Mouse (Mus musculus) myocyte (in vitro differentiated cells): ENCODE measurements around the gene Irf3.

Experiments used
- CEBPB ChIP-seq: IDR thresholded peaks from 2 replicates; pipeline ENCODE4 v1.6.1; 2011; ENCODE audit warnings: mild to moderate bottlenecking, moderate library complexity; ENCODE audit not compliant: poor library complexity, insufficient read depth, severe bottlenecking
- E2F4 ChIP-seq: IDR thresholded peaks from one replicate; pipeline ENCODE4 v1.6.1; 2011; ENCODE audit warnings: mild to moderate bottlenecking, control low read depth, moderate library complexity; ENCODE audit not compliant: insufficient read depth
- MAX ChIP-seq: IDR thresholded peaks from one replicate; pipeline ENCODE4 v1.6.1; 2011; ENCODE audit warnings: low read depth, mild to moderate bottlenecking, control low read depth
- MYOD1 ChIP-seq, 3 experiments: IDR thresholded peaks; one replicate each; pipeline ENCODE4 v1.6.1; 2011; ENCODE audit warnings: control low read depth in 2 of 3, low read depth in 2 of 3, mild to moderate bottlenecking in 2 of 3, moderate library complexity in 1 of 3; ENCODE audit not compliant: insufficient read length in 2 of 3, control insufficient read depth in 1 of 3
- MYOG ChIP-seq, 3 experiments: IDR thresholded peaks; one replicate each; pipeline ENCODE4 v1.6.1; 2011; ENCODE audit warnings: control low read depth in 2 of 3, low read depth in 2 of 3, mild to moderate bottlenecking in 2 of 3; ENCODE audit not compliant: insufficient read length in 2 of 3, control insufficient read depth in 1 of 3, insufficient read depth in 1 of 3
- POLR2A ChIP-seq: IDR thresholded peaks from one replicate; pipeline ENCODE4 v1.6.1; 2011; ENCODE audit warnings: low read depth, mild to moderate bottlenecking, control low read depth, moderate library complexity; ENCODE audit not compliant: insufficient read length
- POLR2AphosphoS2 ChIP-seq: IDR thresholded peaks from one replicate; pipeline ENCODE4 v1.6.1; 2011; ENCODE audit warnings: low read depth, control low read depth; ENCODE audit not compliant: insufficient read length
- REST ChIP-seq: IDR thresholded peaks from one replicate; pipeline ENCODE4 v1.6.1; 2011; ENCODE audit warnings: mild to moderate bottlenecking, control low read depth, moderate library complexity; ENCODE audit not compliant: insufficient read depth, insufficient read length
- SRF ChIP-seq: IDR thresholded peaks from one replicate; pipeline ENCODE4 v1.6.1; 2011; ENCODE audit warnings: low read depth; ENCODE audit not compliant: control insufficient read depth, insufficient read length
- TCF12 ChIP-seq: IDR thresholded peaks from one replicate; pipeline ENCODE4 v1.6.1; 2011; ENCODE audit warnings: mild to moderate bottlenecking, control low read depth; ENCODE audit not compliant: poor library complexity, insufficient read depth, severe bottlenecking
- TCF3 ChIP-seq: IDR thresholded peaks from one replicate; pipeline ENCODE4 v1.6.1; 2011; ENCODE audit warnings: low read depth, control low read depth; ENCODE audit not compliant: insufficient read length
- USF1 ChIP-seq: IDR thresholded peaks from one replicate; pipeline ENCODE4 v1.6.1; 2011; ENCODE audit warnings: low read depth, mild to moderate bottlenecking, control low read depth, moderate library complexity

DNA sequence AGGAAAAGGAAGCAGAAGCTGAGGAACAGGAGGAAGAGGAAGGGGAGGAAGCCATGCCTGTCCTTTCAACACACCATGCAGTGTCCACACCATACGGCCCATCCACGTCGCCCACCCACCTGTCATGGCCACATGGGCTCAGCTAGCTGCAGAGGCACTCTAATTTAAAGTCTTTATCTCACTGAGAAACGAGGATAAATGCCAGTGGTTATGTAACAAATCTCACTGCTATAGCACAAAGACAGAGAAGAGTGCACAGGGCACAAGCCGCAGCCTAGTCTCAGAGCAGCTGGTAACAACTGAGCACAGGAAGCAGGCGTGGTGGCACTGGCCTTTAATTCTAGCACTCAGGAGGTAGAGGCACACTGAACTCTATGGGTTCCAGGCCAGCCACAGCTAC lies 47.5 kb upstream of the Irf3 start:
- no peak for TF ChIP-seq E2F4
- TF ChIP-seq POLR2A, result no peak
- no peak for TF ChIP-seq MYOD1 (IDR thresholded peaks at IDR 0.05; ENCODE audit: control insufficient read depth in 1 of 3, insufficient read length in 2 of 3, low read depth in 2 of 3)
- TF ChIP-seq POLR2AphosphoS2, result no peak
- no peak for TF ChIP-seq CEBPB
- no peak for TF ChIP-seq MAX
- TF ChIP-seq TCF12, result no peak
- TF ChIP-seq TCF3, result no peak
- TF ChIP-seq SRF, result no peak
- no peak for TF ChIP-seq REST
- no peak for TF ChIP-seq MYOG (IDR thresholded peaks at IDR 0.05; ENCODE audit: control insufficient read depth in 1 of 3, insufficient read depth in 1 of 3, insufficient read length in 2 of 3, low read depth in 2 of 3)
- TF ChIP-seq USF1, result no peak
